Mouse (Mus musculus): ENCODE measurements around the gene Lmo2. TPM values are rescaled to one million over a fixed set of nuclear protein-coding genes. Genes with fewer than 3 reads are reported as not detected.

Gene Lmo2
- polyA plus RNA-seq, 1 experiment, result not detected

GRCm38 (mm10) chr2:103931511-103931911 lies 26.3 kb upstream of the Lmo2 start:
- Histone ChIP-seq H3K4me3 (ENCODE audit: insufficient read depth, poor library complexity, severe bottlenecking) (no peak overlapping the region), H3K36me3 (ENCODE audit: control insufficient read depth, insufficient read depth) (no peaks in the 10 kb centered on the region), H3ac (ENCODE audit: control insufficient read depth, insufficient read length, low read depth) (no peak overlapping the region), H3K79me3 (ENCODE audit: low read depth) (no peaks in the 10 kb centered on the region), H3K79me2 (ENCODE audit: control insufficient read depth, insufficient read depth) (no peaks in the 10 kb centered on the region), H3K27me3 (ENCODE audit: control insufficient read depth, insufficient read depth, insufficient read length) (peaks cover 42% of the 10 kb centered on the region)
- TF ChIP-seq MYOG (IDR thresholded peaks at IDR 0.05; ENCODE audit: control insufficient read depth, extremely low read depth, insufficient read length) (no peak), MYOD1 (IDR thresholded peaks at IDR 0.05; ENCODE audit: control insufficient read depth, insufficient read length, low read depth) (no peak), MAX (IDR thresholded peaks at IDR 0.05) (no peak), USF1 (IDR thresholded peaks at IDR 0.05; ENCODE audit: low read depth) (no peak), CEBPB (IDR thresholded peaks at IDR 0.05; ENCODE audit: low read depth) (no peak), FOSL1 (IDR thresholded peaks at IDR 0.05; ENCODE audit: insufficient read depth, low read length, poor library complexity, severe bottlenecking) (no peak), CTCF (IDR thresholded peaks at IDR 0.05; ENCODE audit: control insufficient read depth, insufficient read depth, insufficient read length) (no peak)

GRCm38 (mm10) chr2:103932025-103932424 lies 25.8 kb upstream of the Lmo2 start:
- no peaks in the 10 kb centered on the region for H3K79me3 ChIP-seq (ENCODE audit: low read depth)
- TF ChIP-seq CEBPB (IDR thresholded peaks at IDR 0.05; ENCODE audit: low read depth), result no peak
- no peak for TF ChIP-seq USF1 (IDR thresholded peaks at IDR 0.05; ENCODE audit: low read depth)
- TF ChIP-seq MYOD1 (IDR thresholded peaks at IDR 0.05; ENCODE audit: control insufficient read depth, insufficient read length, low read depth), result no peak
- no peak for TF ChIP-seq CTCF (IDR thresholded peaks at IDR 0.05; ENCODE audit: control insufficient read depth, insufficient read depth, insufficient read length)
- no peak for TF ChIP-seq MAX (IDR thresholded peaks at IDR 0.05)
- TF ChIP-seq FOSL1 (IDR thresholded peaks at IDR 0.05; ENCODE audit: insufficient read depth, low read length, poor library complexity, severe bottlenecking), result no peak
- no peak for TF ChIP-seq MYOG (IDR thresholded peaks at IDR 0.05; ENCODE audit: control insufficient read depth, extremely low read depth, insufficient read length)
- H3K79me2 ChIP-seq (ENCODE audit: control insufficient read depth, insufficient read depth), result no peaks in the 10 kb centered on the region
- H3K36me3 ChIP-seq (ENCODE audit: control insufficient read depth, insufficient read depth), result no peaks in the 10 kb centered on the region
- peaks cover 43% of the 10 kb centered on the region for H3K27me3 ChIP-seq (ENCODE audit: control insufficient read depth, insufficient read depth, insufficient read length)
- H3ac ChIP-seq (ENCODE audit: control insufficient read depth, insufficient read length, low read depth), result no peak overlapping the region
- H3K4me3 ChIP-seq (ENCODE audit: insufficient read depth, poor library complexity, severe bottlenecking), result no peak overlapping the region

- Histone ChIP-seq H3K36me3 (ENCODE audit: control insufficient read depth, insufficient read depth) (no peaks in the 10 kb centered on the region), H3K4me3 (ENCODE audit: insufficient read depth, poor library complexity, severe bottlenecking) (no peak overlapping the region), H3K79me3 (ENCODE audit: low read depth) (no peaks in the 10 kb centered on the region), H3K27me3 (ENCODE audit: control insufficient read depth, insufficient read depth, insufficient read length) (peaks cover 46% of the 10 kb centered on the region), H3K79me2 (ENCODE audit: control insufficient read depth, insufficient read depth) (no peaks in the 10 kb centered on the region), H3ac (ENCODE audit: control insufficient read depth, insufficient read length, low read depth) (no peak overlapping the region)
- TF ChIP-seq MYOG (IDR thresholded peaks at IDR 0.05; ENCODE audit: control insufficient read depth, extremely low read depth, insufficient read length) (no peak), USF1 (IDR thresholded peaks at IDR 0.05; ENCODE audit: low read depth) (no peak), MAX (IDR thresholded peaks at IDR 0.05) (no peak), CTCF (IDR thresholded peaks at IDR 0.05; ENCODE audit: control insufficient read depth, insufficient read depth, insufficient read length) (no peak), MYOD1 (IDR thresholded peaks at IDR 0.05; ENCODE audit: control insufficient read depth, insufficient read length, low read depth) (no peak), FOSL1 (IDR thresholded peaks at IDR 0.05; ENCODE audit: insufficient read depth, low read length, poor library complexity, severe bottlenecking) (no peak), CEBPB (IDR thresholded peaks at IDR 0.05; ENCODE audit: low read depth) (no peak)
Observed at GRCm38 (mm10) chr2:103932480-103932879, 25.3 kb upstream of the Lmo2 start.

- no peak overlapping the region for H3K4me3 ChIP-seq (ENCODE audit: insufficient read depth, poor library complexity, severe bottlenecking)
- no peaks in the 10 kb centered on the region for H3K79me3 ChIP-seq (ENCODE audit: low read depth)
- no peaks in the 10 kb centered on the region for H3K36me3 ChIP-seq (ENCODE audit: control insufficient read depth, insufficient read depth)
- no peak for TF ChIP-seq MYOD1 (IDR thresholded peaks at IDR 0.05; ENCODE audit: control insufficient read depth, insufficient read length, low read depth)
- TF ChIP-seq FOSL1 (IDR thresholded peaks at IDR 0.05; ENCODE audit: insufficient read depth, low read length, poor library complexity, severe bottlenecking), result no peak
- no peak for TF ChIP-seq MAX (IDR thresholded peaks at IDR 0.05)
- TF ChIP-seq CEBPB (IDR thresholded peaks at IDR 0.05; ENCODE audit: low read depth), result no peak
- no peak for TF ChIP-seq CTCF (IDR thresholded peaks at IDR 0.05; ENCODE audit: control insufficient read depth, insufficient read depth, insufficient read length)
- TF ChIP-seq USF1 (IDR thresholded peaks at IDR 0.05; ENCODE audit: low read depth), result no peak
- no peak for TF ChIP-seq MYOG (IDR thresholded peaks at IDR 0.05; ENCODE audit: control insufficient read depth, extremely low read depth, insufficient read length)
- H3ac ChIP-seq (ENCODE audit: control insufficient read depth, insufficient read length, low read depth), result no peak overlapping the region
- peaks cover 50% of the 10 kb centered on the region for H3K27me3 ChIP-seq (ENCODE audit: control insufficient read depth, insufficient read depth, insufficient read length)
- no peaks in the 10 kb centered on the region for H3K79me2 ChIP-seq (ENCODE audit: control insufficient read depth, insufficient read depth)
Observed at GRCm38 (mm10) chr2:103934270-103934669, 23.5 kb upstream of the Lmo2 start.

GRCm38 (mm10) chr2:103934670-103935069 lies 23.1 kb upstream of the Lmo2 start:
- no peak overlapping the region for H3ac ChIP-seq (ENCODE audit: control insufficient read depth, insufficient read length, low read depth)
- H3K4me3 ChIP-seq (ENCODE audit: insufficient read depth, poor library complexity, severe bottlenecking), result no peak overlapping the region
- no peaks in the 10 kb centered on the region for H3K79me3 ChIP-seq (ENCODE audit: low read depth)
- no peak for TF ChIP-seq CTCF (IDR thresholded peaks at IDR 0.05; ENCODE audit: control insufficient read depth, insufficient read depth, insufficient read length)
- no peak for TF ChIP-seq MAX (IDR thresholded peaks at IDR 0.05)
- TF ChIP-seq MYOG (IDR thresholded peaks at IDR 0.05; ENCODE audit: control insufficient read depth, extremely low read depth, insufficient read length), result no peak
- no peak for TF ChIP-seq MYOD1 (IDR thresholded peaks at IDR 0.05; ENCODE audit: control insufficient read depth, insufficient read length, low read depth)
- no peak for TF ChIP-seq FOSL1 (IDR thresholded peaks at IDR 0.05; ENCODE audit: insufficient read depth, low read length, poor library complexity, severe bottlenecking)
- TF ChIP-seq USF1 (IDR thresholded peaks at IDR 0.05; ENCODE audit: low read depth), result no peak
- TF ChIP-seq CEBPB (IDR thresholded peaks at IDR 0.05; ENCODE audit: low read depth), result no peak
- H3K36me3 ChIP-seq (ENCODE audit: control insufficient read depth, insufficient read depth), result no peaks in the 10 kb centered on the region
- H3K79me2 ChIP-seq (ENCODE audit: control insufficient read depth, insufficient read depth), result no peaks in the 10 kb centered on the region
- peaks cover 50% of the 10 kb centered on the region for H3K27me3 ChIP-seq (ENCODE audit: control insufficient read depth, insufficient read depth, insufficient read length)
